Mouse (Mus musculus) adrenal gland, postnatal 4 days (tissue): Measurements from ENCODE around the gene Tbl1xr1. TPM values are rescaled to one million over a fixed set of nuclear protein-coding genes. Genes with fewer than 3 reads are reported as not detected.

ENCODE experiments used
- DNase-seq, 2 experiments: peaks; one replicate each; pipeline ENCODE4 v3.0.0; 2021 to 2022; ENCODE audit warnings: low spot score in 2 of 2, mixed read lengths in 2 of 2
- total RNA-seq, 2 experiments: library from RNA; stranded (reverse); gene quantifications; 2 replicates each; pipeline ENCODE4 v1.2.3; 2021

The Tbl1xr1 gene
- total RNA-seq, 2 experiments from 2014 or later: 73.7 to 99.3 TPM

DNA sequence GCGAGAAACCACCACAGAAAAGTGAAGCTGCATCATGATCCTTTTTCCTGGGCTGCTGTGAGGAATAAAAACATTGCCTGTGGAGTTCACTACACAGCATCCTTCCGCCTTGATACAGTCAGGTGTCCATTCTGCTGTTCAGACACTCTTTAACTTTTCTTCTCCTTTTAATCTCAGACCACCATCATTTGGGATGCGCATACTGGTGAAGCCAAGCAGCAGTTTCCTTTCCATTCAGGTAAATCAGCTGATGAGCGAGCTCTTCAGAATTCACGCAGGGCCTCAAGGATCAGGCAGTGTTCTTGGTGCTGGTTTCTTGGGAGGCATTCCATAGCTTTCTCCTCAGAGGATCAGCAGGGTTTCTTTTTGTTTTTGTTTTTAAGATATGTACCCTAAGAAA is 116.5 kb downstream of the Tbl1xr1 start:
- DNase-seq: no peak

DNA sequence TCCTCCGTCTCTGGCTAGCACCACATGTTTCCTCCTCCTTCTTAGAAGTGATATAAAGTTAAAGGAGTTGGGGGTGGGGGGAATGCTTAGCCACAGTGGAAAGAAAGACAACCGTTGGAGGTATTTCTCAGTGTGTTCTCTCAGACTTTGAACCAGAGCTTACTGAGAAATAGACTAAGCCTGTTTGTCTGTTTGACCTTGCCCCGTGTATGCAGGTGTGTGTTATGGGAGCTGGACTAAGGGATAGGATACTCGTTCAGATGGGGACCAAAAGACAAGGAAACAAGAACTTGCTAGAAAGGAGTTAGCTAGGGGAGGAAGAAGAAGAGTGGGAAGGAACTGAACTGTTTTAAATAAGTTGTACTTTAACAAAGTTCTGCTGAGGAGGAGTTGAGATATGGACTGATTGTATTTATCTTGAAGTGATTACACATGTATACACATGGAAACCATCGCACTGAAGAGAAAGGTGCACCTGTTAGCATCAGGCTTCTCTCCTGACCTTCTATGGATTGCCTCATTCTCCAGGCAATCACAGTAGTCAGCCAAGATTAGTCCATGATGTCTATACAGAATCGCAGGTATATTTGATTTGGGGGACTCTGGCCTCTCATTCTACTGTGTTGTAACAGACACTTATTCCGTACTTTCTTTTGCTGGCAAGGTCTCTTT is 117.9 kb downstream of the Tbl1xr1 start:
- no peak for DNase-seq

DNA sequence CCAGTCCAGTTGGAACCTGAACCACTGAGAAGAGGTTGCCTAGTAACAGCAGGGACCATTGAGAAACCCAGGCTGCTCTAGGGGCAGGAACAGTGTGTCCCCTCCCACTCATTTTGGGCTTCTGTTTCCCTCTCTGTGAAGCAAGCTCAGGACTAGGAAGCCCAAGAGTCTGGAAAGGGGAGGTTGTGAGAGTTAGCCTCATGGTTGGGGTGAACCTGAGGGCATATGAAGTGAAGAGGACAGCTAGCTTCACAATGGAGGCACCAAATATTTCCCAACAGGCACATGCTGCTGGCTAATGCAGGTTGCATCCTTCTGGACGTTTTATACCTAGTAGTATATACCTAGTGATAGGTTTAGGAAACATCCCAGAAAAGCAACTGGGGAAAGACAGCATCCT is 122.3 kb downstream of the Tbl1xr1 start:
- DNase-seq: no peak

DNA sequence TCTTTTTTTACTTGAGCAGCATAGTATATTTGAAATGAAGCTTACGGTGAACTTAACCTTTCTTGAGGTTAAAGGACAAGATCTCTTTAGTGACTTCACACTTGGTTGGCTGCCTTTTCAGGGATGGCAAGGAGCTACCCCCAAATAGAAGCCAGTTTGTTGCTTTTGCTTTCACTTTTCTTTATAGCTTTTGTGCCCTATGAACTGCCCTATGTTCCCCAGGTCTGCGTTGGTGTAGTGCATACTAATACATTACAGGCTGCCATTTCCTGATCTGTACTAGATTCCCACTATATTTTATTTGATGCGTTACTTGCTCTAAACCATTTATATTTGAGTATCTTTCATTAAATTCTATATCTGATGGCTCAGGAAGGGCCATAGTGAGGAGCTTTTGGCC is 127.7 kb downstream of the Tbl1xr1 start:
- DNase-seq: no peak

DNA sequence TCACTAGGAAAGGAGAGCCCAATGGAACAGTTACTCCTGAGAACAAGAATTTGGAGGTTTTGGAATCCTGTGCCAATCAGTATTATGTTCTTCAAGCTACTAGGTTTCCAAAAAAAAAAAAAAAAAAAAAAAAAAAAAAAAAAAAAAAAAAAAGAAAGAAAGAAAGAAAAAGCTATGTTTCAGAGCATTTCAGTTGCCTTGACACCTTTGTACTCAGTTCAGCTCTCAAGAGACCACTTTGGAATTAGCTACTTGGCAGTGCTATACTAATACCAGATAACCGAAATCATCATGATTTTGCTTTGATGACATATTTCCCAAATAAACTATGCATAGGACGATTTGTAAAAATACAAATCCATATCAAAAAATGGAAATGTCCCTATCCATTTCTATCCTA is 145.1 kb downstream of the Tbl1xr1 start:
- no peak for DNase-seq

DNA sequence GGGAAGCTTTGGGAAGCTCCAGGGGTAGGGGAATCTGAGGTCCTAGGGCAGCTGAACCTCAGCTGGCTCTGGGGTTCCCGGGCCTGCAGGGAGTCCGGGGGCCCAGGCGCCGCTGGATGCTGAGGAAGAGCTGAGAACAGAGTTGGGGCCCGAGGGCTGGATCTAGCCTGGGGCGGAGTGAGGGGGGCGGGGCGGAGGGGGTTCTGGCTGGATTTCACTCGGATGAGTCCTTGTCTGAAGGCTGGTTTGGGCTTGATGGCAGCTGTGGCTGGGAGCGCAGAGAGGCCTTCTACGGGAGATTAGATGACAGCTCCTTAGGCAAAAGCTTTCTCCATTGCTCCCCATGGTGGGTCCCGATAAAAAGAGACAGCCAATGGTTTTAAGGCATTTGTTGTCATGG is 145.9 kb downstream of the Tbl1xr1 start:
- DNase-seq: no peak

DNA sequence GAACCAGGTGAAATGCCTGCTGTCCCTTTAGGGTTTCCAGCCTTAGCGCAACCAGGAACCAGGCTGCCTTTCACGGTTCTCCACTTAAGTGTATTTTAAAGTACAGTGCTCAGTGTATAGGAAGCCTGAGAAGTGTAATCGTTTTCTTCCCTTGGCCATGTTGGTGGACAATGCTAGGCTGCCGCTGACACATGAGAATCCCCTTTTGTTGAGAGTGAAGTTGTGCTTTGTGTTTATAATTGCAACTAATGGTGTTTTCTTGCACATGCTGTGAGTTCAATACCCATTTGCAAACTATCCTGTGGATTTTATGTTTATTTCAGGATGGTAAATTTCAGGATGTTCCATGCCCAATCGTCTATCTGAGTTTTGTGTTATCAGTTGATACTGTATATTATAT is 146.6 kb downstream of the Tbl1xr1 start:
- DNase-seq: no peak

DNA sequence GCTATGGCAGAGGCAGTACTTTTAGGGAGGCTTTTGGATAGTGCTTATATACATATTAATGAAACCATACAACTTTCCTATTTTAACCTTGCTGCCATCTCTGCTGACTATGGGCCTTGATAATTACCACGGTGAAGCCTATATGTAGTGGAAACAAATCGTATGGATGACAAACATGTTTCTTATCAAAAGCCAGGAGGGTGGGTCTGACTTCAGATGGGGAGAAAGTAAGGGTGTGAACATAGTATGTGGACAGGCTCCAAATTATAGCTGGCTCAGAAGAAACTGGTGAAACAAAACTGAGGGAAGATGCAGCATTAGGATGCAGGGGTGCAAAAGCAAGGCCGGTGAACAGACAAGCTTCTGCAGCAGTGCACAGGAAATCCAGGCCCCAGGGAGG is 151.6 kb downstream of the Tbl1xr1 start:
- DNase-seq: no peak

DNA sequence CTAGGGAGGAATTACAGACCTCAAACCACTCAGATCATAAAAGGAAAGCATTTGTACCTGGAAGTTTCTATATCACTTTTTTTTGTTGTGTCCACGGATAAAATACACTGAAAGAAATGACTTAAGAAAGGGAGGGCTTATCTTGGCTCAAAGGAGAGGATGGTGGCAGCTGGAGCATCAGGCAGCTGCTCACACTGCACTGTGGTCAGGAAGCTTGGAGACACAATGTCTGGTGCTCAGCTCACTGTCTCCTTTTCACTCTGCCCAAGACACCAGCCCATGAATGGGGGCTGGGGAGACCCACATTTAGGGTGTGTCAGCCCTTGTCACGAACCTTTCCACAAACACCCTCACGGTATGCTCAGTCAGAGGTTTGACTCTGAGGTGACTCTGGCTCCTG is 154.2 kb downstream of the Tbl1xr1 start:
- DNase-seq: no peak

DNA sequence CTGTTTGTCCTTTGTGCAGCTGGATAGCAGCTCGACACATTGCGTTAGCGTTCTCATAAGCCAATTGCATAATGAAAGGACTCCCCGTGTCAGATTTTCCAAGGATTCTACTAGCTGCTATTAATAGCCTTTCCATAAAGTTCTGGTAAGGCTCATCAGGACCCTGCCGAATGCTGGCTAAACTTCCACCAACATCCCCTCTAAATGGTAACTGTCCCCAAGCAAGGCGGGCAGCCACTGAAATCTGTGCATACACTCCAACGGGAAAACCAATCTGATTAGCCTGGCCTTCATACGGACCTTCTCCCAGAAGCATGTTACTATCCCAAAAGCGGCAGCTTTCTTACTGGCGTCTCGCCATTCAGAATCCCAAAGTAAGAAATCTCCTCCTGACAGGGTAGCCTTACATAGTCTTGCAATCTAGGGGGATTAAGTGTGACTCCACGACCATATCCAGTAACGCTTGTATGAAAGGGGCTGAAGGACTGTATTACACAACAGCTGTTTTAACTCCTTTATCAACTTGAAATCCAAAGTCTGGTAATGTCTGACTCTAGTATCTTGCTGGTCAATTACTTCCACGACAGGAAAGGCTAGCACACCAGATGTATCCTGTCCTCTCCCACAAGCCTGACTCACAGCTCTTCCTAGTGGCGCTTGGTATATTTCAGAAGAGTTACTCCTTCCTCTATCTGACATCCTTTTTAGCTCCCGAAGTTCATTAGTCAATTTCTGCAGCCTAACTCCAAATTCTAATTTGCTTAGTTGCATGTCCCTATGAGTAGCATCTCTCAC is 161.9 kb downstream of the Tbl1xr1 start:
- no peak for DNase-seq
